Mouse (Mus musculus): ENCODE results near the gene Shtn1.

Shtn1 gene

DNA sequence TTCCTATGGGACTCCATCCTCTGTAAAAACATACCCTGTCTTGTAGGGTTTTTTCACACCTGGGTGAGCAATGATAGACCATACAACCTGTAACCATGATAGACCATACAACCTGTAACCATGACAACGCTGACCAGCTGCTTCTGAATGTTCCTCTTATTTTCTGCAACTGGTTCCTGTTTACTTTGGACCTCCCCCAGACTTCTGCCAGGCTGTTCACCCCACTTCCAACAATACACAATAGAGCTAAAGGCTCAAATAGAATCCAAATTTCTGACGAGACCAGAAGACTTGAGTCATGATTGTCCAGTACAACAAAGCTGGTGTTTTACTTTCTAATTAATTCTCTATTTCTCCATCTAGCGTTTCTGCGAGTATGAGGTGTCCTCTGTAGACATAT, 23.8 kb downstream of the Shtn1 start:
- DNase-seq (ENCODE audit: low read depth, low spot score) = no peak

GRCm38 (mm10) chr19:59051622-59052021, 24.3 kb downstream of the Shtn1 start:
- no peak for DNase-seq (ENCODE audit: low read depth, low spot score)

DNA sequence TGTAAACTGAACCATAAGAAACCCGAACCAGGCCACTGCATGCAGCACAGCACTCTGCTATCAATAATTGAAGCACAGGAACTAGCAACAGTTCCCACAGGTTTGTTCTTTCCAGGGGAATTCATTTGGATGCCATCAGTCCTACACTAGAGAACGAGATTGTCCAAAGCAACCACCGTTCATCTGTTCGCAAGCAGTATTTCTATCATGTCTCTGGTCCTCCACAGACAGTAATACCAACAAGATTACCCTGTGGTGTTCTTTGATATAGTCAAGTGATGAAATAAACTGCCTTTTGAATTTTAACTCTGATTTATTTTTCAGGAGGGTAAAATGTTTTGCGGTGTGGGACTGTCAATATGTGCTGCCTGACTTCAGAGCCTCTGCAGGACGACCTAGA, 27.0 kb downstream of the Shtn1 start:
- no peak for DNase-seq (ENCODE audit: low read depth, low spot score)

DNA sequence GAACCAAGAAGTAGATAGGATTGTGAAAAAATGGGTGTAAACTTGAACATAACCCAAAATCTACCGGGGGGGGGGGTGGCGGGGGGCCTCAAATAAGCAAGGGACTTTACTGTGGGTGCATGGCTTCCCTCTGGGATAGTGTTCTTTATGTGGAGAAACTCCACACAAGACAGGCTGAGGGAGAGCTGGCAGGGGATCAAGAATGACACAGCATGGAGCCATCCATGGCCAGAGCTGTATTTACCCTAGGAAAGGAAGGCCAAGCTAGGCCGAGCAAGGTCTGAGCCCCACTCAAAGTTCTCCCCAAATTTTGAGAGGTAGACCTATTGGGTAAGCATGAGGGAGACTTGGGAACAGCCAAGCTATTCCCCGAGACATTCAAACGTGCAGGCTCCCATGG, 28.4 kb downstream of the Shtn1 start:
- no peak for DNase-seq (ENCODE audit: low read depth, low spot score)

DNA sequence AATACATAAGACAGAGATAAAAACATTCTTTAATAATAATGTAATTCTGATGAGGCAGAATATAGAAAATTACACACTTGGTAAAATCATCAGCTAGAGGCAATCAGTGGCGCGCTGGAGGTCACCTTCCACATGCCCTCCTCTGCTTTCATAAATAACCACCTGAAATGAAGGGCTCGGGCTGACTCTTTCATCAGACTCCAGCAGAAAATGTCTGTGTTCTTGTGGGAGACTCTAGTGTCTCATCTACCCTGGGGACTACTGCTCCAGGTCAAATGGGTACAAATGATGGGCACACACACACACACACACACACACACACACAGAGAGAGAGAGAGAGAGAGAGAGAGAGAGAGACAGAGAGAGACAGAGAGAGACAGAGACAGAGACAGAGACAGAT, 34.8 kb downstream of the Shtn1 start:
- no peak for DNase-seq (ENCODE audit: low read depth, low spot score)

DNA sequence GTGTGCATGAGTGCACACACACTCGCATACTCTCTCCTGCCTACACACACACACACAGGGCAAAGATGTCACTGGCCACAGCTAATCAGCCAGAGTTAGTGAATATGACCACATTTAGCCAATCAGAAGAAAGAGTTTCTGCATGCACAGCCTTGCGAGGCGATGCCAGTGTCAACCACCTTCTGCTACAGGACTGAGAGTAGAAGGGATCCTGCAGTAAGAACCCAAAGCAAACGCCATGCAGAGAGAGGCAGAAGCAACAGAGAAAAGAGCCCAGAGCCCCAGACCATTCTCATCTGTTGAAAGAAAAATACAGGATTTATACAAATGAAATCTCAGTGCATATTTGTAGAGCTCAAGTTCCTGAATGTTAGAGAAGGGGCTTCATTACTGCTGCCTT, 37.1 kb downstream of the Shtn1 start:
- DNase-seq (ENCODE audit: low read depth, low spot score) = no peak

DNA sequence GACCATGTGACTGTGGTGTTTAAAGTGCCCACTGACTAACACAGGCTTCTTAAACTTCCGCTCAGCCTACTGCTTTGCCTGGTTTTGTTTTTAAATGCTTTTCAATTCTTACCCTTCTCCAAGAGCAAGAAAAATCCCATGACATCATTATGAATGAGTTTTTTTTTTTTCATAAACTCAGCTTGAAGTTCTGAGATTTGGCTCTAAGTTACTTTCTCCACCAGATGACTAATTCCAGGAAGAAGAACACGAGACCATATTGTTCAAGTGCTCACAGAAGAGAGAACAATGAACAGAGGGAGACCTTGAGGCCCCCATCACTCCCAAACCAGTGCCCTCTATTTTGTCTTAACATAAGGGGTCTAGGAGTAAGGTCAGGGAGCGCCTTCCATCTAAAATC, 39.1 kb downstream of the Shtn1 start:
- DNase-seq (ENCODE audit: low read depth, low spot score) = no peak

GRCm38 (mm10) chr19:59033241-59033640, 42.7 kb downstream of the Shtn1 start:
- DNase-seq (ENCODE audit: low read depth, low spot score) = no peak

DNA sequence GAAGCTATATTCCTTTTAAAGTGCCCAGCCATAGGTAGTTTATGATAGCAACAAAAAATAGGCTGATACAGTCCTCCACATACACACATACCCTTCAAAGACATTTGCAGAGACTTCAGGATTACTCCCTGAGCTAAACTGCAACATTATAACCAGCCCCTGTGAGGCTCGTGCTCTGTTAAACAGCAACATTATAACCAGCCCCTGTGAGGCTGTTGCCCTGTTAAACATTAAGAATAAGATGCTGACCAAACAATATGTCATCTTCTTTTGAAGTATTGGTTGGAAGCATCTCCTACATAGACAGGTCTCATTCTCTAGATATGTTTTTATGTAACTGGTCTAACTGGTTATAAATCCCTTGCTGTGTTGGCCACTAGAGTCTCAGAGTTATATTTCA, 45.7 kb downstream of the Shtn1 start:
- DNase-seq (ENCODE audit: low read depth, low spot score) = no peak

- DNase-seq (ENCODE audit: low read depth, low spot score) = no peak
These were observed 46.9 kb downstream of the Shtn1 start for GRCm38 (mm10) chr19:59029011-59029410.

GRCm38 (mm10) chr19:59028130-59028529, 47.8 kb downstream of the Shtn1 start:
- DNase-seq (ENCODE audit: low read depth, low spot score) = no peak

- DNase-seq (ENCODE audit: low read depth, low spot score) = no peak
These were observed 52.0 kb downstream of the Shtn1 start for GRCm38 (mm10) chr19:59023876-59024275.

DNA sequence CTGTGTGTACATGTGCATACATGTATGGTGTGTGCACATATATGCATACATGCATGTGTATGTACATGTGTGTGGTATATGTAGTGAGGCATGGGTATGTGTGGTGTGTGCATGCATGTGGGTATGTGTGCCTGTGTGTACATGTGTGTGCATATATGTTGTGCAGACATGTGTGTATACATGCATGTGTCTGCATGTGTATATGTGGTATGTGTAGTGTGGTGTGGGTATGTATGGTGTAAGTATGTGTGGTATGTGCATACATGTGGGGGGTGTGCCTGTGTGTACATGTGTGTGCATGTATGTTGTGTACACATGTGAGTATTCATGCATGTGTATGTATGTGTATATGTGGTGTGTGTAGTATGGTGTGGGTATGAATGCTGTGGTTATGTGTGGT, 54.3 kb downstream of the Shtn1 start:
- DNase-seq (ENCODE audit: low read depth, low spot score) = no peak

DNA sequence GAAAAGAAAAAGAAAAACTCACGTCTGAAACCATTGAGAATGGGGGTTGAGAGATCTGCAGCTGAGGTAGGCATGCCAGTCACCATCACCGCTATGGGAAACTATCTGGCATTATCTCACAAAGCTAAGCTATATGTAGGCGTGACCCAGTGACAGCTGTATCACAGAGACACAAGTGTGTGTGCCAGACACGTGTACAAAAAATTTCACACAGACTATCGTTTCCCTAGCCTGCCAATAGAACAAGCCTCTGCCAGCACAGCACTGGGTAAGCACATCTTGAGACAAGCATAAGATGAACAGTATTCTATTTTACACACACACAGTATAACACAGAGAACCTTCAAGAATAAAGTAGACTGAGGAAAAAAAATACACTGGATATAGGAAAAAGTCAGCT, 65.1 kb downstream of the Shtn1 start:
- no peak for DNase-seq (ENCODE audit: low read depth, low spot score)

DNA sequence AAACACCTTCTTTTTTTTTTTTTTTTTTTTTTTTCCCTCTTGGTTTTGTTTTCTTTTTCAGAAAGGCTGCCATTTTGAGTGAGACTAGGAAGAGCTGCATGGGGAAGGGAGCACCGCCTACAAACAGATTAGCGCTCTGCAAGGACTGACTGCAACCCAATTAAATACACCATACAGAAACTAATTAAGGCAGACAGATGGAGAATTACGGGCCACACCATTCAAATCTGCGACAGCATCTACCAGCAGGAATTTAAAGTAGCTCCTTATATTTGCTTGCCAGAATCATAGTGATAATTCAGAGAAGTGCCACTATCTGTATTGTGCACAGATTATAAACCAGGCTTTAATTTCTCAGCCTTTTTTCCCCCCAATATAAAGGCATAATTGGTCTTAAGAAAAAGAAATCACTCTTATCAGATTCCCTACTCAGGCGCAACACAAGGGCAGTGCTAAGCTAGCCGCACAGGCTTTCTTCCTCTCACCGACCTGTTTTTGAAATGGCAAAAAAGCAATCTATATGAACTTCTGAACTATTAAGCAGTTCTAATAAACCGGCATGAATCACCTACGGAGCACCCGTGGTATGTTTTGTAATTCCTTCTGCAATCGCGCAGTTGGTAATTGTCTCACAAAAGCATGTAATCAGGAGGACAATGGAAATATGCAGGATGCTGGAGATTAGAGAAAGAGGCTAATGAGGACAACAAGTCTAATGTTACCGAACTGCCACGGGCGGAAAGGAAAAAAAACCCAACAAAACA, 69.1 kb downstream of the Shtn1 start:
- no peak for DNase-seq (ENCODE audit: low read depth, low spot score)

- no peak for DNase-seq (ENCODE audit: low read depth, low spot score)
These were observed 73.1 kb downstream of the Shtn1 start for GRCm38 (mm10) chr19:59002827-59003226.

DNA sequence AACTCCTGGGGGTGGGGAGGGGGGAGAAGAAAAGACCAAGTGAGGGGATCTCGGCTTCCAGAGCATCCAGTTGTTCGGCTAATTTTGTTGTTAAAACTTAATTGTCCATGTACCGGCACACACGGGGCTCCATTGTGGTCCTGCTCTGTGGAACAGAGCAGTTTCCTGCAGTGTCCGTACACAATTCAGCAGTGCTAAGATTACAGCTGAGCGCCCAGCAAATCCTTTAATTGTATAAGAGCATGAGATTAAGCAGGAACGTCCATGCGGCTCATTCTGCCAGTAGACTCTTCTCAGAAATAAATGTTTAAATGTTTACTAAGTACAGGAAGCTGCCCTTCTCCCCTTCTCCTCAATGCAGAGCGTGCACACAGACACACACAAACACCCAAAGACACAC, 94.3 kb downstream of the Shtn1 start:
- DNase-seq (ENCODE audit: low read depth, low spot score) = no peak

- no peak for DNase-seq (ENCODE audit: low read depth, low spot score)
These were observed 95.9 kb downstream of the Shtn1 start for GRCm38 (mm10) chr19:58980056-58980440.

DNA sequence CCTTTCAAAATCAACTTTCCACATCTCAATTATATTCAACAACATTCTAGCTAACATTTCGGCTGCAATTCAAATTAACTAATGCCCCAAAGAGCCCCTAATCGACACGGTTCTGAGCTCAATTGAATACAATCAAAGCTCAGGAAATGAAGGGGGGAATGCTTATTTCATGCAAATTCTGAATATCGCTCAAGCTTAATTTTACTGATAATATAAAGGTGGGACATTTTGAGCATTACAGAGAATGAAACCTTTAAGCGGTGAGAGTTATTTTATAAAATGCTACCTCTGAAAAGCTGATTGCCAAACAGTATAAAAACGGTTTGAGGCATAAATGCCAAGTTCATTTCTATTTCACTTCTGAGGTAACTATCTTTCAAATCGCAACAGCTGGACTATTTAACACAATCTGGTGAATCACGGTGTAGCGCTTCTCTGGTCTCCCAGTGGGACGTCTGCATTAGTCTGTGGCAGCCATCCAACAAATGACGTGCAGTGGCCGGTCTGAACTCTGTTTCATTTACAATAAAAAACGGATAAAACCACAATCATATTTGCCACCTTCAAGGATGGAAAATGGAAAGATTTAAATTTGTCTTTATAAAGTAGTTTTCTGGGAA, 96.4 kb downstream of the Shtn1 start:
- no peak for DNase-seq (ENCODE audit: low read depth, low spot score)

DNA sequence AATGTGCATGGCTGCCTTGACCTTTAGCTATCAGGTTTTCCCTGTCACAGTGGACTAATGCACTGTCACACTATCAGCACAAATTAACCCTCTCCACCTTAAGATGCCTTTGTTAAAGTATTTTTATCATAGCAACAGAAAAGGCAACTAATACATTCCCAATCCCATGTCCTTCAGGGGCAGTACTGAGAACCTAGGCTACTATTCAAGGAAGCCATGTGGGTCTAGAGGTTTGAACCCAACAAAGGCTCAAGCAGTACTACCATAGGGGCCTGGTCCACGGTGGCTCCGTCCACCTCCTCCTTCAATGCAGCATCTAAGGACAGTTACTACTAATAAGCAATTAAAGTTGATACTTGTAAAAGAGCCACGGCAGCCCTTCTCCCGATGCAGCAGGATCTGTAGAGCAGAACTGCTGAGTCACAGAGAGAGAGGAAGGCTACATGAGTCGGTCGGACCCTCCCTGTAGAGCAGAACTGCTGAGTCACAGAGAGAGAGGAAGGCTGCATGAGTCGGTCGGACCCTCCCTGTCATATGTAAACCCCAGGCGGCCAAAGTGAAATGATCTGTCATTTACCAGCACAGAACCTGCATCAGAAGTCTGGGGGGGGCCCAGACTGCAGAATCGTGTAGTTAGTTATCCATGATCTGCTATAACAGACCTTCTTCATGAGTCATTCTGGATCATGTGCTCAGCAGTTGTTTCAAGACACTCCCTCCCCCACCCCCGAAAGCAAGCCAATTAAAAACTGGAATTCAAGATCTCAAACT, 97.3 kb downstream of the Shtn1 start:
- DNase-seq (ENCODE audit: low read depth, low spot score) = peak; percentile 73

DNA sequence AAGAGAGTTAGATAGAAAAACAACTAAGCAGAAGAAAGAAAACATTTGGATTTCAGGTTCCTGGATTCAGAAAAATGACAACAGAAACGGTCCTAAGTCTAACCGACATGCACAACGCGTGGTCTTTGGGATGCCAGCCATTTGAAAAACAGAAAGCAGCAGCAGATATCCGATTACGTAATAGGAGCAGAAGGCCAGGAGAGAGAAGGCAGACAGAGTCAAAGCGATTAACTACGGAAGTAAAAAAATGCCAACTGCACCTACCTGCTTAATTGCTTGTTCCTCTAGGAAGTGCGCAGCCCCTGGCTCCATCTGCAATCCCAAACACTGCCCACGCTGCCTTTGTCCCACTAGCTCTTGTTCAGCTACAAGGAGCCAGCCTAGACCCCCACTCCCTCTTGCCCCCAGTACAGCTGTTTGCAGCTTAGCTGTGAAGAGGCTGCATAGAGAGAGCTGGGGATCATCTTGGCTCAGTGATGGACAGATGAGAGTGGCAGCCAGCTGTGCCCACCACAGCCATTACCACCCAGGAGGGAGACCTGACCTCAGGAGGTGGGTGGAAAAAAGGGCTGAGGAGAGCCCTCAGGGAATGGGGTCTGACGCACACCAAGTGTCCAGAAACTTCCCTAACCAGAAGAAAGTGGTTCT, 100.6 kb downstream of the Shtn1 start:
- DNase-seq (ENCODE audit: low read depth, low spot score) = no peak

- DNase-seq (ENCODE audit: low read depth, low spot score) = no peak
These were observed 101.8 kb downstream of the Shtn1 start for GRCm38 (mm10) chr19:58974126-58974525.
